Mouse (Mus musculus): Measurements from ENCODE around the gene Zfp36.

- no peak for TF ChIP-seq CTCF (IDR thresholded peaks at IDR 0.05)
- TF ChIP-seq EP300 (IDR thresholded peaks at IDR 0.05; ENCODE audit: insufficient read depth, low read depth, low read length), result no peak
- no peak for TF ChIP-seq POLR2A (IDR thresholded peaks at IDR 0.05; ENCODE audit: insufficient read depth, low read depth, low read length)
Measured at GRCm38 (mm10) chr7:28386007-28386406, 6.0 kb upstream of the Zfp36 start.
